In genomic region chr10:5295291-5295891, GRCm38 (mm10) we compare ENCODE assay signal across 8 mouse cellular contexts.
DNase-seq lines count a peak whose midpoint lies in the region; ATAC-seq lines count a peak whose summit lies in the region.

No protein-coding gene starts in this region.

- H3K27me3 ChIP-seq in hindbrain, embryonic 14.5 days (ENCODE audit: control insufficient read depth, insufficient read depth, low read length), result no peaks in the 10 kb centered on the region
- H3K27me3 ChIP-seq in hindbrain, embryonic 10.5 days (ENCODE audit: insufficient read depth, poor library complexity, severe bottlenecking), result no peaks in the 10 kb centered on the region
- no peaks in the 10 kb centered on the region for H3K27me3 ChIP-seq in midbrain, embryonic 14.5 days (ENCODE audit: control insufficient read depth, insufficient read depth, low read length)
- no peaks in the 10 kb centered on the region for H3K27me3 ChIP-seq in midbrain, embryonic 10.5 days (ENCODE audit: low read depth, poor library complexity, severe bottlenecking)
- no peaks in the 10 kb centered on the region for H3K27me3 ChIP-seq in stomach, embryonic 15.5 days (replicated peaks)

- H3K27ac ChIP-seq in hindbrain, embryonic 14.5 days, result no peak overlapping the region
- no peak overlapping the region for H3K27ac ChIP-seq in hindbrain, embryonic 10.5 days
- no peak overlapping the region for H3K27ac ChIP-seq in midbrain, embryonic 14.5 days (replicated peaks; ENCODE audit: low read depth, low read length)
- H3K27ac ChIP-seq in midbrain, embryonic 10.5 days (replicated peaks), result no peak overlapping the region
- H3K27ac ChIP-seq in stomach, embryonic 15.5 days, result peak overlapping the region; percentile 73; the same call in 1 of the 2 replicates

- no peak overlapping the region for H3K9ac ChIP-seq in hindbrain, embryonic 14.5 days
- H3K9ac ChIP-seq in midbrain, embryonic 14.5 days (replicated peaks; ENCODE audit: low read length), result no peak overlapping the region
- no peak overlapping the region for H3K9ac ChIP-seq in stomach, embryonic 15.5 days

- 0 out of 2 replicates have a peak overlapping the region, but pooled peaks have one; percentile 15 for H3K4me2 ChIP-seq in hindbrain, embryonic 14.5 days (replicated peaks)
- no peak overlapping the region for H3K4me2 ChIP-seq in midbrain, embryonic 14.5 days (ENCODE audit: low read length)
- H3K4me2 ChIP-seq in stomach, embryonic 15.5 days, result no peak overlapping the region

- H3K4me1 ChIP-seq in hindbrain, embryonic 14.5 days (replicated peaks; ENCODE audit: control insufficient read depth, insufficient read depth, low read length), result peaks cover 7% of the 10 kb centered on the region
- H3K4me1 ChIP-seq in hindbrain, embryonic 10.5 days (replicated peaks), result no peaks in the 10 kb centered on the region
- peaks cover 3% of the 10 kb centered on the region; the same call in 1 of the 2 replicates for H3K4me1 ChIP-seq in midbrain, embryonic 14.5 days (ENCODE audit: control insufficient read depth, insufficient read depth, low read length)
- no peaks in the 10 kb centered on the region for H3K4me1 ChIP-seq in midbrain, embryonic 10.5 days
- no peaks in the 10 kb centered on the region for H3K4me1 ChIP-seq in stomach, embryonic 15.5 days

- no peak for ATAC-seq in hindbrain, embryonic 14.5 days (ENCODE audit: low FRiP score)
- ATAC-seq in midbrain, embryonic 14.5 days (ENCODE audit: low FRiP score, low TSS enrichment), result no peak; the same call in 1 of the 2 replicates
- peak; percentile 31; the same call in 1 of the 2 replicates for ATAC-seq in stomach, embryonic 15.5 days (ENCODE audit: insufficient read depth, low FRiP score, low read depth)
- ATAC-seq in megakaryocyte progenitor cell, adult 5-6 weeks (replicated peaks; ENCODE audit: poor library complexity), result no peak

- peak; percentile 12 for DNase-seq in adrenal gland, postnatal 25 days
- DNase-seq in adrenal gland, adult 18-20 months (ENCODE audit: low spot score in 2 of 2), result no peak
- DNase-seq in hindbrain, embryonic 14.5 days (ENCODE audit: low spot score), result peak; percentile 41
- no peak for DNase-seq in hindbrain, embryonic 10.5 days (ENCODE audit: low spot score)
- peak; percentile 71 for DNase-seq in midbrain, embryonic 14.5 days
- no peak for DNase-seq in midbrain, embryonic 10.5 days (ENCODE audit: low spot score)

- no peaks in the 10 kb centered on the region for H3K9me3 ChIP-seq in hindbrain, embryonic 14.5 days (ENCODE audit: control insufficient read depth, low read length)
- H3K9me3 ChIP-seq in hindbrain, embryonic 10.5 days, result no peaks in the 10 kb centered on the region
- no peaks in the 10 kb centered on the region for H3K9me3 ChIP-seq in midbrain, embryonic 14.5 days (ENCODE audit: control insufficient read depth, low read length)
- H3K9me3 ChIP-seq in midbrain, embryonic 10.5 days (replicated peaks), result no peaks in the 10 kb centered on the region
- H3K9me3 ChIP-seq in stomach, embryonic 15.5 days, result peaks cover 2% of the 10 kb centered on the region; the same call in 1 of the 2 replicates

- 35% methylated on average over 7 of the region's 7 CpGs for WGBS in hindbrain, embryonic 14.5 days
- 46% methylated on average over 7 of the region's 7 CpGs for WGBS in hindbrain, embryonic 10.5 days
- 25% methylated on average over 7 of the region's 7 CpGs for WGBS in midbrain, embryonic 14.5 days
- 63% methylated on average over 7 of the region's 7 CpGs for WGBS in midbrain, embryonic 10.5 days
- 19% methylated on average over 7 of the region's 7 CpGs for WGBS in stomach, embryonic 15.5 days

- H3K4me3 ChIP-seq in hindbrain, embryonic 14.5 days (replicated peaks; ENCODE audit: low read length), result no peak overlapping the region
- no peak overlapping the region for H3K4me3 ChIP-seq in hindbrain, embryonic 10.5 days
- no peak overlapping the region for H3K4me3 ChIP-seq in midbrain, embryonic 14.5 days (replicated peaks; ENCODE audit: low read depth, low read length)
- no peak overlapping the region for H3K4me3 ChIP-seq in midbrain, embryonic 10.5 days
- no peak overlapping the region for H3K4me3 ChIP-seq in stomach, embryonic 15.5 days (replicated peaks)

- no peaks in the 10 kb centered on the region for H3K36me3 ChIP-seq in hindbrain, embryonic 14.5 days (replicated peaks; ENCODE audit: control insufficient read depth, insufficient read depth)
- H3K36me3 ChIP-seq in hindbrain, embryonic 10.5 days, result no peaks in the 10 kb centered on the region
- H3K36me3 ChIP-seq in midbrain, embryonic 14.5 days (ENCODE audit: control insufficient read depth, insufficient read depth, low read length), result no peaks in the 10 kb centered on the region
- no peaks in the 10 kb centered on the region for H3K36me3 ChIP-seq in midbrain, embryonic 10.5 days
- no peaks in the 10 kb centered on the region for H3K36me3 ChIP-seq in stomach, embryonic 15.5 days

Comparison
In these comparisons a context has a peak if more than half of its experiments do, and no peak if none do; other contexts are left out.
1. DNase-seq: peak in adrenal gland, postnatal 25 days (single experiment), hindbrain, embryonic 14.5 days (single experiment) and midbrain, embryonic 14.5 days (single experiment); none in adrenal gland, adult 18-20 months (0 of 2), hindbrain, embryonic 10.5 days (single experiment) and midbrain, embryonic 10.5 days (single experiment).